Mouse (Mus musculus) myocyte (in vitro differentiated cells): Measurements from ENCODE around the gene Acsf2. TPM values are rescaled to one million over a fixed set of nuclear protein-coding genes. Genes with fewer than 3 reads are reported as not detected.

Experiments used
- H3K27me3 ChIP-seq: one replicate; pipeline ENCODE4 v1.6.1; 2011; ENCODE audit not compliant: control insufficient read depth, insufficient read depth, insufficient read length
- H3K36me3 ChIP-seq: one replicate; pipeline ENCODE4 v1.6.1; 2011; ENCODE audit not compliant: control insufficient read depth, insufficient read depth
- H3K4me2 ChIP-seq: one replicate; pipeline ENCODE4 v1.6.1; 2011; ENCODE audit warnings: low read depth, control low read depth
- H3K4me3 ChIP-seq: one replicate; pipeline ENCODE4 v1.5.1; 2011; ENCODE audit warnings: mild to moderate bottlenecking, control low read depth, moderate library complexity
- H3K79me2 ChIP-seq: one replicate; pipeline ENCODE4 v1.6.1; 2011; ENCODE audit not compliant: control insufficient read depth, insufficient read depth
- H3ac ChIP-seq: one replicate; pipeline ENCODE4 v1.6.1; 2011; ENCODE audit not compliant: control insufficient read depth, insufficient read length
- CEBPB ChIP-seq: IDR thresholded peaks from 2 replicates; pipeline ENCODE4 v1.6.1; 2011; ENCODE audit warnings: mild to moderate bottlenecking, moderate library complexity; ENCODE audit not compliant: poor library complexity, insufficient read depth, severe bottlenecking
- E2F4 ChIP-seq: IDR thresholded peaks from one replicate; pipeline ENCODE4 v1.6.1; 2011; ENCODE audit warnings: mild to moderate bottlenecking, control low read depth, moderate library complexity; ENCODE audit not compliant: insufficient read depth
- MAX ChIP-seq: IDR thresholded peaks from one replicate; pipeline ENCODE4 v1.6.1; 2011; ENCODE audit warnings: low read depth, mild to moderate bottlenecking, control low read depth
- MYOD1 ChIP-seq, 3 experiments: IDR thresholded peaks; one replicate each; pipeline ENCODE4 v1.6.1; 2011; ENCODE audit warnings: control low read depth in 2 of 3, low read depth in 2 of 3, mild to moderate bottlenecking in 2 of 3, moderate library complexity in 1 of 3; ENCODE audit not compliant: insufficient read length in 2 of 3, control insufficient read depth in 1 of 3
- MYOG ChIP-seq, 3 experiments: IDR thresholded peaks; one replicate each; pipeline ENCODE4 v1.6.1; 2011; ENCODE audit warnings: control low read depth in 2 of 3, low read depth in 2 of 3, mild to moderate bottlenecking in 2 of 3; ENCODE audit not compliant: insufficient read length in 2 of 3, control insufficient read depth in 1 of 3, insufficient read depth in 1 of 3
- POLR2A ChIP-seq: IDR thresholded peaks from one replicate; pipeline ENCODE4 v1.6.1; 2011; ENCODE audit warnings: low read depth, mild to moderate bottlenecking, control low read depth, moderate library complexity; ENCODE audit not compliant: insufficient read length
- POLR2AphosphoS2 ChIP-seq: IDR thresholded peaks from one replicate; pipeline ENCODE4 v1.6.1; 2011; ENCODE audit warnings: low read depth, control low read depth; ENCODE audit not compliant: insufficient read length
- REST ChIP-seq: IDR thresholded peaks from one replicate; pipeline ENCODE4 v1.6.1; 2011; ENCODE audit warnings: mild to moderate bottlenecking, control low read depth, moderate library complexity; ENCODE audit not compliant: insufficient read depth, insufficient read length
- SRF ChIP-seq: IDR thresholded peaks from one replicate; pipeline ENCODE4 v1.6.1; 2011; ENCODE audit warnings: low read depth; ENCODE audit not compliant: control insufficient read depth, insufficient read length
- TCF12 ChIP-seq: IDR thresholded peaks from one replicate; pipeline ENCODE4 v1.6.1; 2011; ENCODE audit warnings: mild to moderate bottlenecking, control low read depth; ENCODE audit not compliant: poor library complexity, insufficient read depth, severe bottlenecking
- TCF3 ChIP-seq: IDR thresholded peaks from one replicate; pipeline ENCODE4 v1.6.1; 2011; ENCODE audit warnings: low read depth, control low read depth; ENCODE audit not compliant: insufficient read length
- USF1 ChIP-seq: IDR thresholded peaks from one replicate; pipeline ENCODE4 v1.6.1; 2011; ENCODE audit warnings: low read depth, mild to moderate bottlenecking, control low read depth, moderate library complexity
- polyA plus RNA-seq: library from polyadenylated mRNA; unstranded; fragments of >200 nt; fragmentation: generic; extraction: Trizol; gene quantifications from one replicate; pipeline ENCODE4 v1.2.1, GENCODE M21; 2012; ENCODE audit warnings: missing spikeins

Gene Acsf2
- polyA plus RNA-seq, 1 experiment, result 5.8 TPM

DNA sequence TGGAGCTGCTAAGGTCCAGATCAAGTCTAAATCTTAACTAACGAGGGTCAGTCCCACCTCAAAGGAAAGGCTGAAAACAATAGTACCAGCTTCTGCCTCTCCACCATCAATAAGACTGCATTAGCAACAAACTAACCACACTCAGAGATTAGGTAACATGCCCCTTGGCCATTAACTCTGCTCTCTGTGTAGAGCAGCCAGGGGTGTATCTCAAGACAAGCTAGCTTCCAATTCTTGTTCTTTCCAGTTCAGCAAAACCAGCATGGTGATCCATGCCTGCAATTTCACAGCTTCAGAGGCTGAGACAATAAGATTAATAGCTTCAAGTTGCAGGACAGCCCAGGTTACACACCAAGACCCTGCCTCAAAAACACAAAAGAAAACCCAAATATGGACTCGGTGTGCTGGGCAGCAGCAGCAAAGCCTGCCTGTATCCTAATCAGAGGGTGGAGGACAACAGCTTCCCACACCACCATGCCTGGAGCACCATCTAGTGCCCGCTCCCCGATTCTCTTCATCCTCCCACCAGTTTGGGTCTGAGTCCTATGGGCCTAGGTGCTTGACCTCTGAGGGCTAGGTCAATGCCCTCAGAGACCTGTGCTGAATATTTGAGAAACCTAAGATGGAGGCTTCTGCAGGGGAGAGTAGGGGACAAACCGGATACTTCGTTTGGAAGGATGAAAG lies 3.1 kb downstream of the Acsf2 start:
- H3ac ChIP-seq, result no peak overlapping the region
- H3K4me3 ChIP-seq, result no peak overlapping the region
- TF ChIP-seq REST (no peak), E2F4 (no peak), TCF3 (no peak), CEBPB (no peak), MAX (no peak), POLR2A (no peak), MYOD1 (IDR thresholded peaks at IDR 0.05; ENCODE audit: control insufficient read depth in 1 of 3, insufficient read length in 2 of 3, low read depth in 2 of 3) (no peak), TCF12 (no peak), MYOG (IDR thresholded peaks at IDR 0.05; ENCODE audit: control insufficient read depth in 1 of 3, insufficient read depth in 1 of 3, insufficient read length in 2 of 3, low read depth in 2 of 3) (no peak)
- H3K27me3 ChIP-seq, result no peaks in the 10 kb centered on the region
- H3K79me2 ChIP-seq, result no peaks in the 10 kb centered on the region
- no peaks in the 10 kb centered on the region for H3K36me3 ChIP-seq
- H3K4me2 ChIP-seq, result no peak overlapping the region

GRCm38 (mm10) chr11:94597319-94597718 lies 4.4 kb downstream of the Acsf2 start:
- no peak overlapping the region for H3K4me3 ChIP-seq
- no peaks in the 10 kb centered on the region for H3K27me3 ChIP-seq
- H3K36me3 ChIP-seq, result no peaks in the 10 kb centered on the region
- TF ChIP-seq E2F4, result no peak
- TF ChIP-seq CEBPB, result no peak
- no peak for TF ChIP-seq MYOG (IDR thresholded peaks at IDR 0.05; ENCODE audit: control insufficient read depth in 1 of 3, insufficient read depth in 1 of 3, insufficient read length in 2 of 3, low read depth in 2 of 3)
- TF ChIP-seq POLR2A, result no peak
- TF ChIP-seq SRF, result no peak
- TF ChIP-seq REST, result no peak
- TF ChIP-seq MYOD1 (IDR thresholded peaks at IDR 0.05; ENCODE audit: control insufficient read depth in 1 of 3, insufficient read length in 2 of 3, low read depth in 2 of 3), result no peak
- TF ChIP-seq POLR2AphosphoS2, result no peak
- no peak for TF ChIP-seq TCF12
- TF ChIP-seq MAX, result no peak
- TF ChIP-seq TCF3, result no peak
- no peak for TF ChIP-seq USF1
- no peak overlapping the region for H3ac ChIP-seq
- H3K79me2 ChIP-seq, result no peaks in the 10 kb centered on the region
- no peak overlapping the region for H3K4me2 ChIP-seq

- no peak overlapping the region for H3K4me2 ChIP-seq
- H3K4me3 ChIP-seq, result no peak overlapping the region
- no peaks in the 10 kb centered on the region for H3K27me3 ChIP-seq
- H3K79me2 ChIP-seq, result no peaks in the 10 kb centered on the region
- H3ac ChIP-seq, result no peak overlapping the region
- no peak for TF ChIP-seq POLR2A
- TF ChIP-seq SRF, result no peak
- no peak for TF ChIP-seq TCF3
- no peak for TF ChIP-seq MYOG (IDR thresholded peaks at IDR 0.05; ENCODE audit: control insufficient read depth in 1 of 3, insufficient read depth in 1 of 3, insufficient read length in 2 of 3, low read depth in 2 of 3)
- TF ChIP-seq POLR2AphosphoS2, result no peak
- no peak for TF ChIP-seq MYOD1 (IDR thresholded peaks at IDR 0.05; ENCODE audit: control insufficient read depth in 1 of 3, insufficient read length in 2 of 3, low read depth in 2 of 3)
- no peak for TF ChIP-seq TCF12
- H3K36me3 ChIP-seq, result no peaks in the 10 kb centered on the region
These were observed 5.3 kb downstream of the Acsf2 start for GRCm38 (mm10) chr11:94596311-94596852.

DNA sequence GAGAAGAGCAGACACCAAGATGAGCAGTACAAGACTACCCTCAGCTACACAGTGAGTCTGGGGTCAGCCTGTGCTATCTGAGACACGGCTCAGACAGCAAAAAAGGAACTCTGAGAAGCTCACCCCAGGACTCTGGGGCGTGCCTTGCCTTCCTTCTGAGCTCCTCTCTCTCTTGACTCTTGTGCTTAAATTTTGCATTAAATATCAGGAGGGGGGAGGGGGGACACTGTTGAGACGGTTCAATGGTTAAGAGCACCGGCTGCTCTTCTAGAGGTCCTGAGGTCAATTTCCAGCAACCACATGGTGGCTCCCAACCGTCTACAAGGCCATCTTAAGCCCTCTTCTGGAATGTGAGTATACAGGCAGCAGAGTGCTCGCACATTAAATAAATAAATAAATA lies 14.2 kb downstream of the Acsf2 start:
- no peak for TF ChIP-seq MYOD1 (IDR thresholded peaks at IDR 0.05; ENCODE audit: control insufficient read depth in 1 of 3, insufficient read length in 2 of 3, low read depth in 2 of 3)
- TF ChIP-seq TCF12, result no peak
- no peak for TF ChIP-seq POLR2A
- no peak for TF ChIP-seq MYOG (IDR thresholded peaks at IDR 0.05; ENCODE audit: control insufficient read depth in 1 of 3, insufficient read depth in 1 of 3, insufficient read length in 2 of 3, low read depth in 2 of 3)
- TF ChIP-seq TCF3, result no peak
- H3K4me2 ChIP-seq, result no peak overlapping the region
- no peaks in the 10 kb centered on the region for H3K36me3 ChIP-seq
- no peaks in the 10 kb centered on the region for H3K27me3 ChIP-seq
- H3K4me3 ChIP-seq, result no peak overlapping the region
- peaks cover 3% of the 10 kb centered on the region for H3K79me2 ChIP-seq
- H3ac ChIP-seq, result no peak overlapping the region

- Histone ChIP-seq H3K4me3 (no peak overlapping the region), H3K36me3 (no peaks in the 10 kb centered on the region), H3K79me2 (peaks cover 3% of the 10 kb centered on the region), H3K27me3 (no peaks in the 10 kb centered on the region), H3K4me2 (no peak overlapping the region), H3ac (no peak overlapping the region)
- TF ChIP-seq MYOG (IDR thresholded peaks at IDR 0.05; ENCODE audit: control insufficient read depth in 1 of 3, insufficient read depth in 1 of 3, insufficient read length in 2 of 3, low read depth in 2 of 3), result no peak
- no peak for TF ChIP-seq REST
- TF ChIP-seq TCF3, result no peak
These were observed 16.6 kb downstream of the Acsf2 start for GRCm38 (mm10) chr11:94585091-94585490.
